Mouse (Mus musculus) midbrain, postnatal 0 days (tissue): Measurements from ENCODE around the gene Smarcd2. TPM values are rescaled to one million over a fixed set of nuclear protein-coding genes. Genes with fewer than 3 reads are reported as not detected.

ENCODE experiments used
- ATAC-seq: fragments of 200-750 bp; cut with Nextera tagmentation; 2 replicates; pipeline ENCODE4 v1.8.0; 2017; ENCODE audit warnings: moderate number of reproducible peaks, mild to moderate bottlenecking, moderate TSS enrichment, moderate library complexity; ENCODE audit not compliant: low FRiP score
- DNase-seq: peaks from one replicate; pipeline ENCODE4 v3.0.0-alpha.2; 2015; ENCODE audit warnings: low spot score
- H3K27ac ChIP-seq: fragments of 300-500 bp; sonication (generic); 2 replicates; pipeline ENCODE4 v1.5.1; 2014; ENCODE audit warnings: low read depth, mild to moderate bottlenecking, low read length, mixed read lengths
- H3K27me3 ChIP-seq: fragments of 300-500 bp; sonication (generic); 2 replicates; pipeline ENCODE4 v1.6.1; 2014; ENCODE audit warnings: low read length, control low read depth, mixed read lengths; ENCODE audit not compliant: insufficient read depth
- H3K36me3 ChIP-seq: fragments of 300-500 bp; sonication (generic); 2 replicates; pipeline ENCODE4 v1.6.1; 2014; ENCODE audit warnings: low read length, control low read depth, mixed read lengths; ENCODE audit not compliant: insufficient read depth
- H3K4me1 ChIP-seq: fragments of 300-500 bp; sonication (generic); 2 replicates; pipeline ENCODE4 v1.6.1; 2014; ENCODE audit warnings: mild to moderate bottlenecking, control low read depth, antibody characterized with exemption, low read length, mixed read lengths; ENCODE audit not compliant: insufficient read depth
- H3K4me2 ChIP-seq: fragments of 300-500 bp; sonication (generic); 2 replicates; pipeline ENCODE4 v1.6.1; 2014; ENCODE audit warnings: low read depth, mild to moderate bottlenecking, low read length, mixed read lengths; ENCODE audit not compliant: poor library complexity, severe bottlenecking
- H3K4me3 ChIP-seq: fragments of 300-500 bp; sonication (generic); 2 replicates; pipeline ENCODE4 v1.5.1; 2014; ENCODE audit warnings: low read depth, mild to moderate bottlenecking, low read length, moderate library complexity
- H3K9ac ChIP-seq: fragments of 300-500 bp; sonication (generic); replicated peaks from 2 replicates; pipeline ENCODE4 v1.6.1; 2014; ENCODE audit warnings: mild to moderate bottlenecking, low read length, moderate library complexity, mixed read lengths; ENCODE audit not compliant: poor library complexity, severe bottlenecking
- H3K9me3 ChIP-seq: fragments of 300-500 bp; sonication (generic); 2 replicates; pipeline ENCODE4 v1.6.1; 2016; ENCODE audit warnings: low read length, control low read depth
- CTCF ChIP-seq: IDR thresholded peaks from 2 replicates; pipeline ENCODE4 v1.5.1; 2016; ENCODE audit warnings: antibody characterized with exemption, mild to moderate bottlenecking
- WGBS: fragments of 180-500 bp; shearing (Covaris S2); extraction: QIAGEN DNeasy Blood & Tissue Kit; methylation state at CpG from one replicate; pipeline ENCODE4 v1.1.7; 2014; 5-methylcytosine and 5-hydroxymethylcytosine counted together
- polyA plus RNA-seq: library from polyadenylated mRNA; unstranded; fragments of >200 nt; fragmentation: Nextera tagmentation; extraction: Ambion mirVana; gene quantifications from 2 replicates; pipeline ENCODE4 v1.2.1, GENCODE M21; 2015
- total RNA-seq: library from RNA; depleted of rRNA; stranded (reverse); fragments of >200 nt; gene quantifications from 2 replicates; pipeline ENCODE4 v1.2.3, GENCODE M21; 2014; rRNA removed

The Smarcd2 gene
- 11.7 and 27.5 TPM in 2 replicates for total RNA-seq
- 6.8 and 7.6 TPM in 2 replicates for polyA plus RNA-seq

DNA sequence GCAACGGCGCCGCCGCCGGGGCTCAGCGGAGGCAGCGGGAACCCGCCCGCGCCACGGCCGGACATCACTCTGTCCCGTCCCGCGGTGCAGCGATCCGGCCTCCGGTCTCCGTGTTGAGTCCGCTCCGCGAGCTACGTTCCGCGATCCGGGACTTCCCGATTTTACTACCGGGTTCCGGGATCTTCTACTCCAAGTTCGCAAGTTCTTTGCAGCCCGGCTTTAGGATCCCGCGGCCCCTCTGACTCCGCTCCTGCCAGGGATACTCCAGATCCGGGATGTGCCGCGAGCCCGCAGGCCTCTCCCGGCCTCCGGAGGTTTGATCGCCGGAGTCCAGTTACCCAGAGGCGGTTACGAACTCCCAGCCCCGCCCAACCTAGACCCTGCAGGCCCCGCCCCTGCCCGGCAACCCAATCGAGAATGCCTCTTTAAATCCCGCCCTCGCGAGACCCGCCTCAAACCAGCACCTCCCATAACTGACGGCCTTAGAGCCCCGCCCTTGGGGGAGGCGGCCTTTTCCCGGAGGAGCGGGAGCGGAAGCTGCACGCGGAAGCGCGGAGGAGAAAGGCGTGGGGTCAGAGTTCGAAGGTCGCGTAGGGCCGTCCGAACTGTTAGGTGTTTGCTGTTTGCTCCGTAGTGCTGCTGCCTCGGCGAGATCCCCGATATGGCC lies at the start of gene Smarcd2:
Gene Smarcd2 (minus strand): TSS at position 329 of the 667 bp plus-strand sequence.
- peak within 1 kb of the TSS; percentile 92 for H3K9ac ChIP-seq
- DNase-seq, result peak; percentile 99
- H3K9me3 ChIP-seq, result no peaks in the 10 kb centered on the region
- under 1% methylated on average over 70 of the region's 72 CpGs for WGBS
- no peaks in the 10 kb centered on the region for H3K36me3 ChIP-seq
- no peaks in the 10 kb centered on the region for H3K27me3 ChIP-seq
- peak within 1 kb of the TSS; percentile 94 for H3K4me3 ChIP-seq
- H3K27ac ChIP-seq, result peak within 1 kb of the TSS; percentile 79
- no peak for TF ChIP-seq CTCF
- ATAC-seq, result peak; percentile 95
- H3K4me2 ChIP-seq, result peak within 1 kb of the TSS; percentile 87
- peaks cover 15% of the 10 kb centered on the region for H3K4me1 ChIP-seq

GRCm38 (mm10) chr11:106318406-106319366 lies 45.9 kb upstream of the Smarcd2 start:
- Histone ChIP-seq H3K4me2 (no peak overlapping the region), H3K4me1 (no peaks in the 10 kb centered on the region), H3K4me3 (no peak overlapping the region), H3K9ac (no peak overlapping the region), H3K36me3 (no peaks in the 10 kb centered on the region), H3K27ac (no peak overlapping the region), H3K9me3 (no peaks in the 10 kb centered on the region), H3K27me3 (no peaks in the 10 kb centered on the region)
- no peak for TF ChIP-seq CTCF
- ATAC-seq (no peak), DNase-seq (no peak)
- WGBS, result 78% methylated on average over 21 of the region's 21 CpGs

DNA sequence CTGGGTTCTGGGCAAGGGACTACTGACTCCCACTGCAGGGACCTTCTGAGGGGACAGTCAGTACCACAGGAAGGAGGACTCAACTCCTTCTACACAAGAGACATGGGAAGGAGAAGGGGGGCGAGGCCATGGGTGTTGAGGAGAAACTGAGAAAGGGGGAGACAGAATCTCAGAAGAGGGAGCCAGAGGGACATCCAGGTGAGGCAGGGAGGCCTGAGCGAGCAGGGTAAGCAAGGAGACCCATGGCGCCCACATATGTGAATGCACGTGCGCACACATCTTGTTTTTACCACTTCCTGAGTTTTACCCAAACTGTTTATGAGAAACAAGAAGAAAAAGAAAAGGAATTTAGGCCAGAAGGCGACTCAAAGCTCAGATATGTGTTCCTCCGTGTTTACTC lies 45.0 kb upstream of the Smarcd2 start:
- 80% methylated on average over 7 of the region's 7 CpGs for WGBS
- TF ChIP-seq CTCF, result no peak
- ATAC-seq, result no peak

DNA sequence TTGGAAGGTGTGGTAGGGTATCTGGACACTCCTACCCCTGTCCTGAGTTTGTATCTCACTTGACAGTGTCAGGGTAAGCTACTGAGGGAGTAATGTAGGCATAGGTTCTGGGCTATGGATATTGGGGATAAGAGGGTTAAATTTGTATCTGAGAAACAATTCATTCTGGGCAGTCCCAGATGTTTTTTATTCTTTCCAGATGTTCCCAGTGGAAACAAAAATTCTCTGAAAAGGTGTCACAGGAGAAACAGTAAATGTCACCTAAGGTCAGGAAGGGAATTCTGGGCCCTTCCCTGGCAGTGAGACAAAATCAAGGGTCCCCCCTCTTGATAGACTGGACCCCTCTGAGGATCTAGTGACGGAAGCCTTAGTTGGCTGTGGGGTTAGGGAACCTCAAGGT lies 43.6 kb upstream of the Smarcd2 start:
- Histone ChIP-seq H3K36me3 (no peaks in the 10 kb centered on the region), H3K4me3 (no peak overlapping the region), H3K27ac (no peak overlapping the region), H3K9me3 (no peaks in the 10 kb centered on the region), H3K9ac (no peak overlapping the region), H3K4me1 (no peaks in the 10 kb centered on the region), H3K4me2 (no peak overlapping the region), H3K27me3 (no peaks in the 10 kb centered on the region)
- WGBS, result 81% methylated on average over 1 of the region's 1 CpGs
- no peak for TF ChIP-seq CTCF
- no peak for DNase-seq
- ATAC-seq, result no peak

More for the DNA sequence above, 45.0 kb upstream of the Smarcd2 start:
- Histone ChIP-seq H3K27ac (no peak overlapping the region), H3K27me3 (no peaks in the 10 kb centered on the region), H3K9ac (no peak overlapping the region), H3K9me3 (no peaks in the 10 kb centered on the region), H3K4me3 (no peak overlapping the region), H3K4me1 (no peaks in the 10 kb centered on the region), H3K36me3 (no peaks in the 10 kb centered on the region), H3K4me2 (no peak overlapping the region)
- no peak for DNase-seq

- Histone ChIP-seq H3K27ac (no peak within 1 kb of the TSS), H3K27me3 (no peaks in the 10 kb centered on the region), H3K9ac (no peak within 1 kb of the TSS), H3K4me3 (no peak within 1 kb of the TSS), H3K4me2 (no peak within 1 kb of the TSS), H3K36me3 (no peaks in the 10 kb centered on the region), H3K4me1 (no peaks in the 10 kb centered on the region), H3K9me3 (no peaks in the 10 kb centered on the region)
- ATAC-seq (no peak), DNase-seq (no peak)
- TF ChIP-seq CTCF, result no peak
- 82% methylated on average over 9 of the region's 9 CpGs for whole genome bisulfite sequencing
Measured at GRCm38 (mm10) chr11:106314333-106314812, 41.6 kb upstream of the Smarcd2 start, which contains the start of gene Cd79b. Cd79b (minus strand) TSS chr11:106314762.
